Mouse (Mus musculus) heart, embryonic 16.5 days (tissue): ENCODE results near the gene Sema3f. TPM values are rescaled to one million over a fixed set of nuclear protein-coding genes. Genes with fewer than 3 reads are reported as not detected.
A peak's percentile ranks its signal among the peaks of the same experiment; 100 is the strongest.

ENCODE experiments used
- ATAC-seq: fragments of 200-750 bp; cut with Nextera tagmentation; replicated peaks from 2 replicates; pipeline ENCODE4 v1.8.0; 2017; ENCODE audit warnings: moderate number of reproducible peaks; ENCODE audit not compliant: insufficient read depth, low FRiP score; ENCODE audit errors: extremely low read depth
- H3K27ac ChIP-seq: fragments of 300-500 bp; sonication (generic); 2 replicates; pipeline ENCODE4 v1.5.1; 2014; ENCODE audit warnings: mild to moderate bottlenecking, low read length, control low read depth, moderate library complexity
- H3K27me3 ChIP-seq: fragments of 300-500 bp; sonication (generic); 2 replicates; pipeline ENCODE4 v1.6.1; 2014; ENCODE audit warnings: low read length, mixed read lengths; ENCODE audit not compliant: control insufficient read depth, insufficient read depth
- H3K36me3 ChIP-seq: fragments of 300-500 bp; sonication (generic); 2 replicates; pipeline ENCODE4 v1.6.1; 2014; ENCODE audit not compliant: control insufficient read depth, insufficient read depth
- H3K4me1 ChIP-seq: fragments of 300-500 bp; sonication (generic); 2 replicates; pipeline ENCODE4 v1.6.1; 2014; ENCODE audit warnings: low read length, mixed read lengths; ENCODE audit not compliant: control insufficient read depth, insufficient read depth
- H3K4me2 ChIP-seq: fragments of 300-500 bp; sonication (generic); 2 replicates; pipeline ENCODE4 v1.6.1; 2014; ENCODE audit warnings: low read depth, mild to moderate bottlenecking, control low read depth, low read length
- H3K4me3 ChIP-seq: fragments of 300-500 bp; sonication (generic); 2 replicates; pipeline ENCODE4 v1.5.1; 2014; ENCODE audit warnings: mild to moderate bottlenecking, control low read depth, low read length
- H3K9ac ChIP-seq: fragments of 300-500 bp; sonication (generic); 2 replicates; pipeline ENCODE4 v1.6.1; 2014; ENCODE audit warnings: low read length, control low read depth
- H3K9me3 ChIP-seq: fragments of 300-500 bp; sonication (generic); replicated peaks from 2 replicates; pipeline ENCODE4 v1.6.1; 2016; ENCODE audit warnings: low read length; ENCODE audit not compliant: control insufficient read depth
- WGBS: fragments of 180-500 bp; shearing (Covaris S2); extraction: QIAGEN DNeasy Blood & Tissue Kit; methylation state at CpG from one replicate; pipeline ENCODE4 v1.1.7; 2014; 5-methylcytosine and 5-hydroxymethylcytosine counted together
- polyA plus RNA-seq: library from polyadenylated mRNA; unstranded; fragments of >200 nt; fragmentation: Nextera tagmentation; extraction: Ambion mirVana; gene quantifications from 2 replicates; pipeline ENCODE4 v1.2.1, GENCODE M21; 2015

The Sema3f gene
- polyA plus RNA-seq, 1 experiment from 2014 or later, result 3.9 TPM

GRCm38 (mm10) chr9:107674609-107675429, 35.5 kb downstream of the Sema3f start:
- H3K36me3 ChIP-seq, result no peaks in the 10 kb centered on the region
- no peak overlapping the region for H3K4me2 ChIP-seq
- peaks cover 35% of the 10 kb centered on the region for H3K27me3 ChIP-seq
- ATAC-seq, result no peak
- no peaks in the 10 kb centered on the region for H3K9me3 ChIP-seq
- WGBS, result 59% methylated on average over 9 of the region's 9 CpGs
- H3K9ac ChIP-seq, result no peak overlapping the region
- H3K4me3 ChIP-seq, result no peak overlapping the region
- H3K27ac ChIP-seq, result no peak overlapping the region
- H3K4me1 ChIP-seq, result peaks cover 6% of the 10 kb centered on the region; the same call in 1 of the 2 replicates

GRCm38 (mm10) chr9:107670259-107670658, 40.0 kb downstream of the Sema3f start:
- H3K4me3 ChIP-seq, result no peak overlapping the region
- H3K9ac ChIP-seq, result 0 out of 2 replicates have a peak overlapping the region, but pooled peaks have one; percentile 20
- no peak overlapping the region for H3K27ac ChIP-seq
- H3K4me2 ChIP-seq, result no peak overlapping the region
- peaks cover 20% of the 10 kb centered on the region for H3K27me3 ChIP-seq
- H3K36me3 ChIP-seq, result no peaks in the 10 kb centered on the region
- no peaks in the 10 kb centered on the region for H3K9me3 ChIP-seq
- ATAC-seq, result no peak
- WGBS, result 39% methylated on average over 5 of the region's 5 CpGs
- peaks cover 22% of the 10 kb centered on the region for H3K4me1 ChIP-seq

GRCm38 (mm10) chr9:107669480-107669945, 40.8 kb downstream of the Sema3f start, which contains the start of gene Slc38a3:
Gene Slc38a3, minus strand, starts transcription at chr9:107669530.
- no peak within 1 kb of the TSS for H3K4me3 ChIP-seq
- no peak within 1 kb of the TSS for H3K27ac ChIP-seq
- no peaks in the 10 kb centered on the region for H3K36me3 ChIP-seq
- no peaks in the 10 kb centered on the region for H3K9me3 ChIP-seq
- H3K9ac ChIP-seq, result 0 out of 2 replicates have a peak within 1 kb of the TSS, but pooled peaks have one; percentile 20
- no peak within 1 kb of the TSS for H3K4me2 ChIP-seq
- 86% methylated on average over 9 of the region's 9 CpGs for WGBS
- no peak for ATAC-seq
- H3K27me3 ChIP-seq, result peaks cover 17% of the 10 kb centered on the region
- H3K4me1 ChIP-seq, result peaks cover 22% of the 10 kb centered on the region

GRCm38 (mm10) chr9:107668916-107669315, 41.4 kb downstream of the Sema3f start:
- Histone ChIP-seq H3K9ac (no peak overlapping the region), H3K27me3 (peaks cover 16% of the 10 kb centered on the region), H3K36me3 (no peaks in the 10 kb centered on the region), H3K9me3 (no peaks in the 10 kb centered on the region), H3K4me3 (no peak overlapping the region), H3K4me2 (no peak overlapping the region), H3K4me1 (peaks cover 22% of the 10 kb centered on the region), H3K27ac (no peak overlapping the region)
- 61% methylated on average over 3 of the region's 3 CpGs for WGBS
- no peak for ATAC-seq

GRCm38 (mm10) chr9:107668011-107668410, 42.3 kb downstream of the Sema3f start:
- no peaks in the 10 kb centered on the region for H3K9me3 ChIP-seq
- peaks cover 14% of the 10 kb centered on the region for H3K27me3 ChIP-seq
- ATAC-seq, result no peak
- no peak overlapping the region for H3K27ac ChIP-seq
- H3K4me2 ChIP-seq, result no peak overlapping the region
- WGBS, result 38% methylated on average over 8 of the region's 8 CpGs
- no peak overlapping the region for H3K9ac ChIP-seq
- H3K4me3 ChIP-seq, result no peak overlapping the region
- H3K36me3 ChIP-seq, result no peaks in the 10 kb centered on the region
- peaks cover 22% of the 10 kb centered on the region for H3K4me1 ChIP-seq

- peaks cover 22% of the 10 kb centered on the region for H3K4me1 ChIP-seq
- peak; percentile 89 for ATAC-seq
- H3K4me3 ChIP-seq, result peak overlapping the region; percentile 52
- under 1% methylated on average over 24 of the region's 24 CpGs for WGBS
- H3K9ac ChIP-seq, result peak overlapping the region; percentile 65
- H3K9me3 ChIP-seq, result no peaks in the 10 kb centered on the region
- H3K27me3 ChIP-seq, result peaks cover 14% of the 10 kb centered on the region
- H3K36me3 ChIP-seq, result no peaks in the 10 kb centered on the region
- peak overlapping the region; percentile 85 for H3K4me2 ChIP-seq
- H3K27ac ChIP-seq, result no peak overlapping the region
These were observed 43.1 kb downstream of the Sema3f start for GRCm38 (mm10) chr9:107667219-107667618.

GRCm38 (mm10) chr9:107666751-107667205, 43.5 kb downstream of the Sema3f start:
- no peak overlapping the region for H3K27ac ChIP-seq
- peaks cover 14% of the 10 kb centered on the region for H3K27me3 ChIP-seq
- peak; percentile 19; the same call in 1 of the 2 replicates for ATAC-seq
- H3K36me3 ChIP-seq, result no peaks in the 10 kb centered on the region
- peak overlapping the region; percentile 65 for H3K9ac ChIP-seq
- H3K4me3 ChIP-seq, result peak overlapping the region; percentile 52
- WGBS, result under 1% methylated on average over 30 of the region's 30 CpGs
- peak overlapping the region; percentile 85 for H3K4me2 ChIP-seq
- H3K4me1 ChIP-seq, result peaks cover 22% of the 10 kb centered on the region
- no peaks in the 10 kb centered on the region for H3K9me3 ChIP-seq

- no peak overlapping the region for H3K9ac ChIP-seq
- no peak overlapping the region for H3K4me2 ChIP-seq
- WGBS, result 86% methylated on average over 7 of the region's 7 CpGs
- no peaks in the 10 kb centered on the region for H3K9me3 ChIP-seq
- H3K27ac ChIP-seq, result no peak overlapping the region
- ATAC-seq, result no peak
- H3K36me3 ChIP-seq, result no peaks in the 10 kb centered on the region
- H3K4me1 ChIP-seq, result peaks cover 22% of the 10 kb centered on the region
- no peak overlapping the region for H3K4me3 ChIP-seq
- peaks cover 14% of the 10 kb centered on the region for H3K27me3 ChIP-seq
These were observed 45.0 kb downstream of the Sema3f start for GRCm38 (mm10) chr9:107665308-107665707.

GRCm38 (mm10) chr9:107663525-107663924, 46.8 kb downstream of the Sema3f start:
- Histone ChIP-seq H3K4me1 (peaks cover 20% of the 10 kb centered on the region), H3K27me3 (peaks cover 14% of the 10 kb centered on the region), H3K9me3 (no peaks in the 10 kb centered on the region), H3K9ac (no peak overlapping the region), H3K4me3 (no peak overlapping the region), H3K27ac (no peak overlapping the region), H3K36me3 (no peaks in the 10 kb centered on the region), H3K4me2 (no peak overlapping the region)
- WGBS, result 74% methylated on average over 9 of the region's 9 CpGs
- no peak for ATAC-seq
